Mouse (Mus musculus): ENCODE data around the gene Npc2. TPM values are rescaled to one million over a fixed set of nuclear protein-coding genes. Genes with fewer than 3 reads are reported as not detected.

Npc2 gene
- polyA plus RNA-seq (2015; fragmentation: Nextera tagmentation; extraction: Ambion mirVana), result 85.8 and 89.8 TPM in 2 replicates

DNA sequence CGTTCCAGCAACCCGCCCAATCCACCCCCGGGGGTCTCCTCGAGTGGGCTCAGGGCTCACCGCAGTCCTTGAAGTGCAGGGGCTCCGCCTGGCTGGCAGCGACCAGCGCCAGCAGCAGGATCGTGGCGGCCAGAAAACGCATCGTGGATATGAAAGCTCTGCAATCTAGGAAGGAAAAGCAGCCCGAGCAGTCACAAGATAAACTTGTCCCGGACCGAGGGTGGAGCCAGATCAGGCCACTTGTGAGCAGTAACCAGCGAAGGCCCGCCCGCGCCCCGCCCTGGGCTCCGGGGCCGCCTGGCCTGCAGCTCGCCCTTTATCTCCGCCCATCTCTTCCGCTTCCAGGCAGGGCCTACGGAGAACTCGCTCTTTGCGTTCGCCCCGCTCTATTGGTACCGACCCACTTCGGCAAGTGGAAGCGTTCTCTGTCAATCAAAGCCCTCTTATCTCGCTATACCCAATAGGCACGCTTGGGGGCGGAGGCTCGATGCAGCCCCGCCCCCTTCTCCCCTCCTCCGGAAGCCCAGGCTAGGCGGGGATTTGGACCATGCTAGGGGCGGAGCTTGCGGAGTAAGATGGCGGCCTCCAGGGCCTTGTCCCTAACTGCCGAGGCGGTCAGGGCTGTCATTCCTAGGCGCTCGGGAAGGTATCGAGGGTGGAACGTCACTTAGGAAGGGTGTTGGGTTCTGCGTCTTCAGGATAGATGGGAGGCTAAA is at the start of gene Npc2, which contains the start of gene Isca2:
Npc2 (minus strand) TSS at position 427 of the 716 bp plus-strand sequence.
Isca2 (plus strand) TSS at position 526 of the 716 bp plus-strand sequence.
- Histone ChIP-seq H3K27me3 (no peaks in the 10 kb centered on the region), H3K4me2 (peak within 1 kb of the TSS; percentile 81), H3K9ac (peak within 1 kb of the TSS; percentile 80), H3K27ac (peak within 1 kb of the TSS; percentile 92), H3K4me1 (peaks cover 36% of the 10 kb centered on the region), H3K4me3 (peak within 1 kb of the TSS; percentile 67), H3K36me3 (ENCODE audit: poor library complexity, severe bottlenecking) (peaks cover 22% of the 10 kb centered on the region), H3K9me3 (replicated peaks) (no peaks in the 10 kb centered on the region)
- ATAC-seq, result peak; percentile 99
- WGBS, result under 1% methylated on average over 50 of the region's 50 CpGs

DNA sequence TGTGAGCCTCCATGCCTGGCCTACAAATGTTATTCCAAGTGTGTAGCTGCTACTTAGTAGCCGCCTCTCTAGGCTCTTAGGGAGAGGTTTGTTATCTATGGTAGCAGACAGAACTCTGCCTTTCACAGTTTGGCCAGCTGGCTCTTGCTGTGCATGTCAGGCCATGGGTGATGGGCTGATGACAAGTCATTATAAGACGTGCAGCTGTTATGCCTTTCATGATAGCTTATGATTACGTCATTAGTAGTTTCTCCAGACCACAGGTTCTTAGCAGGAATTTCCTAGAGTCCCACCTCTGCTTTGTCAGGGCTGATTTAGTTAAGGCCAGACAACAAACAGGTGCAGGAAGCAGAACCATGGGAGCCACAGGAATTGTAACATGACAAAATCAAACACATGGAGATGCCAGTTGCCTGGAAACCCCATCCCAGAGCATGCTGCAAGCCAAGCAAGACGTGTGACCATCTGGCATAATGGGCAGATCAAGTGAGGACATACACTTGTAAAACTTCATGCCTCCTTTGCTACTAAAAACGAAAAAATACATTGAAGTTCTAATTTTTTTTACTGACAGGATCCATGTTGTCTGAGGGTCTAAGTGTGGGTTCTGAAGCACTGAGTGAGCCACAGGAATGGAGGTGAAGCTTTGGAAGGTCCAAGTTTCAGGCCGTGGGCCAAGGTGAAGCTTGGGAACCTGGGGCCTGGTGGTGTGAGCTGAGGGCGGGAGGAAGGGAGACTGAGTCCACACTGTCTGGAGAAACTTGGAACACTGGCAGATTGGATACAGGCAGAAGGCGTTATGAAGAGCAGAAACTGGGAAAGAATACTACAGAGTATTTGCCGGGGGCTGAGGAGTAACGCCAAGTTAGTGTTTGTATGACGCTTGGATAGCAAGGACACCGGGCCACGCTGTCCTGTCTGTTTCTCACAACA is 46.5 kb upstream of the Npc2 start:
- no peak overlapping the region for H3K27ac ChIP-seq
- H3K36me3 ChIP-seq (ENCODE audit: poor library complexity, severe bottlenecking), result no peaks in the 10 kb centered on the region
- H3K27me3 ChIP-seq, result no peaks in the 10 kb centered on the region
- H3K9me3 ChIP-seq (replicated peaks), result no peaks in the 10 kb centered on the region
- H3K4me3 ChIP-seq, result no peak overlapping the region
- no peak overlapping the region for H3K4me2 ChIP-seq
- WGBS, result 86% methylated on average over 13 of the region's 13 CpGs
- H3K4me1 ChIP-seq, result no peaks in the 10 kb centered on the region
- H3K9ac ChIP-seq, result no peak overlapping the region
- no peak for ATAC-seq

DNA sequence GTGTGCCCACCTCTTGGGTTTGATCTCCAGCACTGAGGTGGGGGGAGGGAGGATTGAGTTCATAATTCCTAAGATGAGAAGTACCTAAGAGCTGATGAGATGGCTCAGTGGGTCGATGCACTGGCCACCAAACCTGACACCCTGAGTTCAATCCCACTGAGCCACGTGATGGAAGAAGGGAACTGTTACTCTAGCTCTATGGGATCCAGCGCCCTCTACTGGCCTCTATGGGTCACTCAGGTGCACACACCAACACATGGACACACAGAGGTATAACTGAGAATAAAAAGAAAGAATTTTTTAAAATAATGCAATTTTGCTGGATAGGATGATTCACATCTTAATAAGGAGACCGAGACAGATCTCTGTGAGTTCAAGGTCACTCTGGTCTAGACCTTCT is 45.5 kb upstream of the Npc2 start:
- WGBS, result 67% methylated on average over 4 of the region's 4 CpGs
- no peak overlapping the region for H3K9ac ChIP-seq
- H3K36me3 ChIP-seq (ENCODE audit: poor library complexity, severe bottlenecking), result no peaks in the 10 kb centered on the region
- H3K27ac ChIP-seq, result no peak overlapping the region
- ATAC-seq, result no peak
- H3K4me1 ChIP-seq, result no peaks in the 10 kb centered on the region
- no peaks in the 10 kb centered on the region for H3K27me3 ChIP-seq
- no peaks in the 10 kb centered on the region for H3K9me3 ChIP-seq (replicated peaks)
- no peak overlapping the region for H3K4me2 ChIP-seq
- H3K4me3 ChIP-seq, result no peak overlapping the region

DNA sequence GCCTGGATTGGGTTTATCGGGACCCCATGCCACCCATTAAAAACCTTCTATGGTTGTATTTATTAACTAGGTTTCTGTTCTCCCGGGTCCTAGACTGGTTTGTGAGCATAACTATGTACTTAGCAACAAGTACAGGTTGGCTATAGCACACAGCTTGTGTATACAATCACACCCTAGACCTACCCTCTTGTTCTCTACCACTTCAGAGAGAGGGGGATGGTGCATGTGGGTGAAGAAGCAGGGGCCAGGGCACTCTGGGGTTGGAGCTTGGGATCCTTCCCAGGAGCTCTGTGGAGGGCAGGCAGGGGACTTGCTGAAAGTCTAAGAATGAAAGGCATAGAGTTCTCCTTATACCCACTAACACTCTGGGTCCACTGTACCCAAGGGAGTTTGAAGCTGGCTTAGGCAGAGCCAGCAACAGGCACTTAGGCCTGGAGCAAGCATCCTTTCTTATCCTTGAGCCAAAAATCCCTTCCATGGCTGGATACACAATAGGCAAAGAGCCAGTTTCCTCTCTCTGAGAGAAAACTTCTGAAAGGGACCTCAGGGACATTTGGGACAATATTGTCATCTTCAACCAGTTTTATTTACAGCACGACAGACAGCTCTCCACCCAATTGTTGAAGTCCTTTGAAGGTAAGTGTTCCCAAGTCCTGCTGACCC is 41.8 kb upstream of the Npc2 start:
- 88% methylated on average over 3 of the region's 3 CpGs for WGBS
- H3K4me3 ChIP-seq, result no peak overlapping the region
- no peak overlapping the region for H3K27ac ChIP-seq
- H3K4me2 ChIP-seq, result no peak overlapping the region
- H3K4me1 ChIP-seq, result no peaks in the 10 kb centered on the region
- no peaks in the 10 kb centered on the region for H3K9me3 ChIP-seq (replicated peaks)
- no peak overlapping the region for H3K9ac ChIP-seq
- ATAC-seq, result no peak
- H3K36me3 ChIP-seq (ENCODE audit: poor library complexity, severe bottlenecking), result no peaks in the 10 kb centered on the region
- no peaks in the 10 kb centered on the region for H3K27me3 ChIP-seq

DNA sequence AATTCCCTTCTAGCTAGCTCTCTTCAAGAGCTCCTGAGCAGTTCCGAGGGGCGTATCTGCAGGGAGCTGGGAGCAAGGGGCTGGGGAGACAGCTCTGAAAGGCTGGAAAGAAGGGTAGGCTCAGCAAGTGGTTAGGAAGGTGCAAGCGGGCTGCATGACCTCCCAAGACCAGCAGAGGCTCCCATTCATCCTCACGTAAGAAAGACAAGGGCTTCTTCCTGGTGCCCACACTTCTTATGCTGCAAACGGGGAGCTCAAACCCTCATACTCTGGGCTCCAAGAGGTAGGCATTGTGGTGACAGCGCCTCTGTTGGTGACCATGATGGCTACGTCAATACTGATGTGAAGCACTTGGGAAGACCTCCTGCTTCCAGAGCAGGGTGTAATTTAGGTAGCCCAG is 40.8 kb upstream of the Npc2 start:
- Histone ChIP-seq H3K9ac (no peak overlapping the region), H3K4me1 (no peaks in the 10 kb centered on the region), H3K9me3 (replicated peaks) (no peaks in the 10 kb centered on the region), H3K27me3 (no peaks in the 10 kb centered on the region), H3K4me2 (no peak overlapping the region), H3K36me3 (ENCODE audit: poor library complexity, severe bottlenecking) (no peaks in the 10 kb centered on the region), H3K4me3 (no peak overlapping the region), H3K27ac (no peak overlapping the region)
- WGBS, result 47% methylated on average over 7 of the region's 7 CpGs
- no peak for ATAC-seq

DNA sequence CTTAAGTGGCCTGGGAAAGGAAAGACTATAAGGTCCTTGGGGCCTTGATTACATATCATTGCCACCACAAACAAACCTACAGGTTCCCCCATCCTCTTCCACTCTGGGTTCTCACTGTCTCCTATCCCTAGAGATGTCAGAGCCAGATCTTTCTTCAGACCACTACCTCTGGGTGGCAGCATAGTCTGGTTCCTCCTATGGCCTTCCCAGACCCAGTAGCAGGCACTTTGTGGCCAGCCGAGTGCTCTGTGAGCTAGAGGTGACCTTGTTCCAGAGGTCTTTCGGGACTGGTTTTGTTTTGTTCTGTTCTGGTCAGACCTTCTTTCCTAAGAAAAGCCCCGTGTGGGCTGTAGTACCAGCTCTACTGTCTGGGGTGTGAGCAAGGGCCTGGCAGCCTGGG is 39.1 kb upstream of the Npc2 start:
- no peaks in the 10 kb centered on the region for H3K9me3 ChIP-seq (replicated peaks)
- no peak overlapping the region for H3K27ac ChIP-seq
- no peak overlapping the region for H3K9ac ChIP-seq
- ATAC-seq, result no peak
- no peaks in the 10 kb centered on the region for H3K36me3 ChIP-seq (ENCODE audit: poor library complexity, severe bottlenecking)
- H3K4me1 ChIP-seq, result no peaks in the 10 kb centered on the region
- H3K27me3 ChIP-seq, result no peaks in the 10 kb centered on the region
- H3K4me3 ChIP-seq, result no peak overlapping the region
- no peak overlapping the region for H3K4me2 ChIP-seq
- WGBS, result 66% methylated on average over 3 of the region's 3 CpGs

DNA sequence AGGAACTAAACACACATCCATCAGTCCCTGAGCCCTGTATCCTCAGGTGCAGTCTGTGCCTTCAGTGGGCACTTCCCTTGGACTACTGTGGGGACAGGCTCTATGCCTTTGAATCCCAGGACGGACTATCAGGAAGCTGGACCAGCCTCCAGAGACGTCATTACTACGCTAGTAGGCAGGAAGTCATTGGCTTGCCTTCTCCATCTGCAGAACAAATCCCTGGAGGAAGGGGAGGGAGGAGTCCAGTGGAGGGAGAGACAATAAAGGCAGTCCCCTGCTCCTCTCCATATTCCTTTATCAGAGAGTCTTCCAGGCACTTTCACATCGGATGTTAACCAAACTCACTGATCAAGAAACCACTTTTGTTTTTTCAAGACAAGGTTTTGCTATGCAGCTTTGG is 38.6 kb upstream of the Npc2 start:
- Histone ChIP-seq H3K36me3 (ENCODE audit: poor library complexity, severe bottlenecking) (no peaks in the 10 kb centered on the region), H3K4me2 (no peak overlapping the region), H3K9me3 (replicated peaks) (no peaks in the 10 kb centered on the region), H3K27ac (no peak overlapping the region), H3K27me3 (no peaks in the 10 kb centered on the region), H3K4me3 (no peak overlapping the region), H3K4me1 (no peaks in the 10 kb centered on the region), H3K9ac (no peak overlapping the region)
- 76% methylated on average over 4 of the region's 4 CpGs for WGBS
- ATAC-seq, result no peak

DNA sequence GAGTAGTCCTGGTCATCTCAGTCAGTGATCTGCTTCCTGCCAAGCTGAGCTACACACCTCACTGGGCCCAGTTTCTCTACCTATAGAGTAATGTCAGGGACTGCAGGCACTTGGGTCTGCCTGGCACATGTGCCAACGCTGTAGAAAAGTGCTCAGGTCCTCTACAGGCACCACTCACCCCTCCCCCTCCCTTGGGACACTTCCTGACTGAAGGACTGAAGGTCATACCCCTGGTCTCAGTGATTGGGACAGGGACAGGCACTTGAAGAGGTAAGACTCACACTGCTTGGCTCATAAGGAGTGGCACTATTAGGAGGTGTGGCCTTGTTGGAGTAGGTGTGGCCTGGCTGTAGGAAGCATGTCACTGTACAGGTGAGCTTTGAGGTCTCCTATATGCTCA is 37.9 kb upstream of the Npc2 start:
- Histone ChIP-seq H3K36me3 (ENCODE audit: poor library complexity, severe bottlenecking) (no peaks in the 10 kb centered on the region), H3K4me1 (no peaks in the 10 kb centered on the region), H3K4me3 (no peak overlapping the region), H3K9me3 (replicated peaks) (no peaks in the 10 kb centered on the region), H3K9ac (no peak overlapping the region), H3K4me2 (no peak overlapping the region), H3K27ac (no peak overlapping the region), H3K27me3 (0 out of 2 replicates have a peak, but pooled peaks cover 4% of the 10 kb centered on the region)
- ATAC-seq, result no peak
- 68% methylated on average over 1 of the region's 1 CpGs for WGBS

DNA sequence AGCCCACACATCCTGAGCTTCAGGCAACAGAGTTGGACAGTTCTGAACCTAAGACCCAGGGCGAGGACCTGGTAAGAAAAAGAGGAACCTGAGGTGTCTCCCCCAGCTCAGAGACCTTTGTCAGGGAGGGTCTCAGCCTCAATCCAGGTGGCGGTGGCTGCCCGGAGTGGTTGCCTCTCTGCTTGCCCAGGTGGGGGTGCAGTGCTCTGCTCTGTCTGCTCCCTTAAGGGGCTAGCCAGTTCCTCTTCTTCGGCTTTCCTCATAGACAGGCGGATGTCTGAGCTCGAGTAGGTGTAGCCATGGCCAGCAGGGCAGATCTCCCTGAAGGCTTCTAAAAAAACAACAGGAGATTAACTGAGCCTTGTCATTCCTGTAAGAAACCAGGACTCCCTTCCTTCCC is 36.1 kb upstream of the Npc2 start:
- Histone ChIP-seq H3K27ac (no peak overlapping the region), H3K9ac (no peak overlapping the region), H3K36me3 (ENCODE audit: poor library complexity, severe bottlenecking) (no peaks in the 10 kb centered on the region), H3K9me3 (replicated peaks) (no peaks in the 10 kb centered on the region), H3K27me3 (0 out of 2 replicates have a peak, but pooled peaks cover 4% of the 10 kb centered on the region), H3K4me2 (no peak overlapping the region), H3K4me1 (no peaks in the 10 kb centered on the region), H3K4me3 (no peak overlapping the region)
- 79% methylated on average over 6 of the region's 6 CpGs for WGBS
- ATAC-seq, result no peak

DNA sequence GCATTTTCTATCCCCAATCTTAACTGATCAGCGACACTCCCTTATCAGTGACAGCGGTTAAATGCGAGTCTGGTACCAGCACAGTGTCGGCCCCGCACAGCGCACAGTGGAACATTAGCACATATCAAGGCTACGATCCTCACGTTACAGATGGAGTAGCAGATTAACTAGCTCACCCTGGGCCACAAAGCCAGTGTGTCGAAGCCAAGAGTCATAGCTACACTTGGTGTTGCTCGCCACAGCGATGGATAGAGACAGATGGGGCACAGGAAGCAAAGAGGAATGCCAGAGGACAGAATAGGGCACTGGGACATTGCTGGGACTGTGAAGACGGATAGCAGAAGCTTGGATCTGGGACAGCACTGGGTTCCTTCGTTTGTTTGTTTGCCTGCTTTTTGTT is 34.4 kb upstream of the Npc2 start:
- H3K4me1 ChIP-seq, result no peaks in the 10 kb centered on the region
- H3K27ac ChIP-seq, result no peak overlapping the region
- no peaks in the 10 kb centered on the region for H3K36me3 ChIP-seq (ENCODE audit: poor library complexity, severe bottlenecking)
- H3K9ac ChIP-seq, result no peak overlapping the region
- H3K4me2 ChIP-seq, result no peak overlapping the region
- WGBS, result 82% methylated on average over 13 of the region's 13 CpGs
- H3K27me3 ChIP-seq, result 0 out of 2 replicates have a peak, but pooled peaks cover 4% of the 10 kb centered on the region
- H3K4me3 ChIP-seq, result no peak overlapping the region
- ATAC-seq, result no peak
- H3K9me3 ChIP-seq (replicated peaks), result no peaks in the 10 kb centered on the region

DNA sequence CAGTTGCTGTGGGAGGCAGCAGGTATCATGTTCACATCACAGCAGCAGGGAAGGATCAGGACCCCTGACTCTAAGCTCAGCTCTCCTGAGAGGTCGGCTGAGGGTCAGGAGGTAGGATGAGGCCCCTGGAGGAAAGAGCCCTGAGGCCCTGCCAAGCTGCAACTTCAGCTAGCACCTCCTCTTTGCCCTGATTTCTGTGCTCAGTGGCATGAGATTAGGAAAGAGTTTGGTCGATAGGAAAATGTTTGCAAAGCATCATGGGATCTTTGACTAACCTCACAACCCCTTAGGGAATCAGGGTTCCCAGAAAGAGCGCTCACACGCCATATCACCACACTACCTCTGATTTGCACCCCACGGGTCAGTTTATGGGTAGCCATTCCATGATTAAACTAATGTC is 33.8 kb upstream of the Npc2 start:
- no peak overlapping the region for H3K27ac ChIP-seq
- no peak overlapping the region for H3K4me3 ChIP-seq
- 0 out of 2 replicates have a peak, but pooled peaks cover 4% of the 10 kb centered on the region for H3K27me3 ChIP-seq
- H3K36me3 ChIP-seq (ENCODE audit: poor library complexity, severe bottlenecking), result no peaks in the 10 kb centered on the region
- no peaks in the 10 kb centered on the region for H3K4me1 ChIP-seq
- WGBS, result 64% methylated on average over 5 of the region's 5 CpGs
- no peaks in the 10 kb centered on the region for H3K9me3 ChIP-seq (replicated peaks)
- no peak for ATAC-seq
- H3K4me2 ChIP-seq, result no peak overlapping the region
- no peak overlapping the region for H3K9ac ChIP-seq

DNA sequence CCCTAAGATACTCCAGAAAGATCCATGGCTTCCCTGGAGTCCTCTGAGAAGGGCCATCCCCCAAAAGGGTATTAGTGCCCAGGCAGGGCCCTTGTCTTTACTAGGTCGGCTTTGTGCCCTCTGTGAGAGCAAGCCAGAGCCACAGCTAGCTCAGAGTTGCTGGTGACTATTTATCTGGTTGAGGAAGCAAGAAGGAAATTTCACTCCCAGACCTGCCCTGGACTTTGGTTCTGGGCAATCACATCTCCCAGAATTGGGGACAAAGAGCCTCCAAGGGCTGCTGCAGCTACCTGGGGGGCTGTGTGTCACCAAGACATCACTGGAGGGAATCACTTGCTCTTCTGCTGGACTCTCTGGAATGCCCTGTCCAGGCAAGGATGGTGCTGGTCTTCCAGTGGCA is 33.1 kb upstream of the Npc2 start:
- Histone ChIP-seq H3K4me3 (no peak overlapping the region), H3K4me1 (no peaks in the 10 kb centered on the region), H3K27me3 (0 out of 2 replicates have a peak, but pooled peaks cover 4% of the 10 kb centered on the region), H3K9ac (no peak overlapping the region), H3K4me2 (no peak overlapping the region), H3K9me3 (replicated peaks) (no peaks in the 10 kb centered on the region), H3K27ac (no peak overlapping the region), H3K36me3 (ENCODE audit: poor library complexity, severe bottlenecking) (no peaks in the 10 kb centered on the region)
- no peak for ATAC-seq
- 60% methylated on average over 1 of the region's 1 CpGs for WGBS
